Mouse (Mus musculus) thymus, postnatal 14 days (tissue): ENCODE data around the gene Narfl.

Experiments
- DNase-seq: peaks from one replicate; pipeline ENCODE4 v3.0.0; 2021

The Narfl gene

GRCm38 (mm10) chr17:25765886-25766285 is 7.7 kb upstream of the Narfl start:
- DNase-seq, result no peak

- no peak for DNase-seq
Measured at GRCm38 (mm10) chr17:25769331-25769730, 4.2 kb upstream of the Narfl start.

DNA sequence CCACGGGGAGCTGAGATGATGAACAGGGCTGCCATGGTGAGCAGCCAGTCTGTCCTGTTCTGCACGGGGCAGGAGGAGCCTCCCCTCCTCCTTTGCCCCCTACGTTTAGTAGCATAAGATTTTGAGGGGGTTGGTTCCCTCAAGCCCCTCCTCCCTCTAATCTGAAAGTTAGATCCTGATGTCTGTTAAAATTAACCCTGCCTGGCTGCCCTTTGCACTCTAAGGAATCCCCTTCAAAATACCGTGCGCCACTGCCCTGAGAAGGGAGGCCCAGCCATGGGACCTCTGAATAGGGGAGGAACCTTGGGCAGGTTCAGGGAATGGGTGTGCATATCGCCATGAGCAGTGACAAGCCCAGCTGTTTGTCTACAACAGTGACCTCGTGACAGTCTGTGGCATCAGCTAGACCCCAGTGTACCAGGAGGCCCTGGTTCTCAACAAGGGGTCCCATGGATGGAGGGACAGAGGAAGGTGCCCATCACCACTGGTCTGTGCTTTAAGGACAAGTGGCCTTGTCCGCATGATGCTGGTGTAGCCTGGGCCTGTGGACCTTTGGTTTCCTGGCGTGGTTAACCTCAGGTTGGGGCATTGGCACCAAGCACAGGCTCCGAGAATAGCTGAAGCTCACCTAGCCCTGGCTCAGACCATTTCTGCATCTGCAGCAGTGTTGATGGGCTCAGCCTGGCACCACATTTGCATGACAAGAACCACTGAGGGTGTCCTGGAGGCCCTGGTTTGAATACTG is 1.9 kb downstream of the Narfl start:
- no peak for DNase-seq

- DNase-seq, result no peak
Measured at GRCm38 (mm10) chr17:25777948-25778347, 4.4 kb downstream of the Narfl start.

DNA sequence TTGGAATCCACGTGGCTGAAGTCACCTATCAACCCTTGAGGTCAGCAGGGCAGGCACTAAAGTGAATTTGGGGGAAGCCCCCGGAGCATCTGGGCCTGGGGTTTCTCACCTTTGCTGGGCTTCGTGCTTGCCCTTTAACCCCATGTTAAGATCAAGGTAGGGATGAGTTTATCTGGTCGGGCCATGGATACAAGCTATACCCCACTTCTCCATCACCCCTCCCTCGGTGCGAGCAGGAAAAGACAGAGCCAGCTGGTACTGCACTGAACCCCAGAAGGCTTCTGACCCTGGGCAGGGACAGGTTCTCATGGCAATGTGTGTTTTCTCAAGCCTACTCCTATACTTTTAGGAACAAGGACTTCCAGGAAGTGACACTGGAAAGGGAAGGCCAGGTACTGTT is 7.8 kb downstream of the Narfl start:
- no peak for DNase-seq

DNA sequence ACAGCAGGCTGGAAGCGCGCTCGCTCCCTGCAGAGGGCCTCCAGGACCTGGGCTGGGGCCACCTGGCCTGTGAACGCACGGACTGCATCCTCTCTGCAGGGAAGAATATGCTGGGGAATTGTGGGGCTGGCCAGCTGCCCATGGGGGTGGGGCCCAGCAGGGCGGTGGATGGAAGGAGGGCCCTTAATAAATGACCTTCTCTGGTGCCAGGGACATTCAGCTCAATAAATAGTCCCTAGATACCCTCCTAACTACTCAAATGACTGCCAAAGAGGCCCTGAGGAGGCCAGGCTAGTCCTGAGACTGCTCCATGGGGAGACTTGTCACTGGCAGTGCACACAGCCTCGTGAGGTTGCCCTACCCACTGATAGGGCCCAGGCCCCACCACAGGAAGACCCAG is 9.5 kb downstream of the Narfl start:
- DNase-seq, result no peak

DNA sequence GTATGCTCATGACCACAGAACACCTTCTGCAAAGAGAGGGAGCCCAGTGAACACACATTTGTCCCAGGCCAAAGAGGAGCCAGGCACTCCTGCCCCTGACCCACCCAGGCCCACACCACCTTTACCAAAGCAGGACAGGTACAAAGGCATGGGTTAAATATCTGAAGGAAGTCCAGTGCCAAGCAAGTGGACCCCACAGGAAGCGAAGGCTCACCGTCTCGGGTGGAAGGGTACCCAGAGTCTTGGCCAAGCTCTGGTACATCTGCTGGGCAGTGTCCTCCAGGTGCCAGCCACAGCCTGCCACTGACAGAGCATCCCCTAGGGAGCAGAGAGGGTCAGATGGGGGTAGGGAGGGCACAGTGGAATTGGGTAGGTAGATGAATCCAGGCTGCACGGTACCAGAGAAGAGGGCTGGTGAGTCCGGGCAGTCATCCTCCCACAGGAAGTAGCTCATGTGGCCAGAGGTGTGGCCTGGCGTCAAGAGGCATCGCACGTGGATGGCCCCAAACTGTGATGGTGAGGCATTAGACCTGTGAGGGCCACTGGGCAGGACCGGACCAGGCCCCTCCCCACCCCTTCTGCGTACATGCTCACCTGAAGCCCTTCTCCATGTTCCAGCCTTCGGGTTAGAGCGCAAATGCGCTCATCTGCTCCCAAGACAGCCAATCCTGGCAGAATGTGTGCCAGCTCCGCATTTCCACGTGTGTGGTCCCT is 10.4 kb downstream of the Narfl start:
- no peak for DNase-seq

GRCm38 (mm10) chr17:25785281-25785745 is 11.7 kb downstream of the Narfl start, which contains the start of gene Haghl:
Gene Haghl (minus strand): TSS chr17:25785673.
- peak; percentile 95 for DNase-seq

DNA sequence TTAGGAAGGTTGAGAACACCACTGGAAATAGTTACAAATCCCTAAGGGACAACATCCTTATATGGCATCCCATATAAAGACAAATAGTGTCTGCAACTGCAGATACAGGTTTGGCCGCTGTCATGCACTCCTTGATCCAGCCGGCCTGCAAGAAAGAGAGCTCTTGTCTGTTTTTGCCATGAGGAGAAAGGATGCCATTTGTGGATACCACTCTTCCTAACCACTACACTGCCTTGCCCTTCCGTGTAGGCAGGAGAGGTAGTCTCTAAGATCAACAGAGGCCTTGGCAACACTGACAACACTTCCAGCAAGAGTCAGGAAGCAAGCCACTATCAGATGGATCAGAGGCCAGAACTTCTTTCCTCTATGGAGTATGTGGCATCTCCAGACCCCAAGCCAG is 12.7 kb downstream of the Narfl start, which contains the start of gene Ccdc78:
Ccdc78 (plus strand) TSS at position 301 of the 400 bp plus-strand sequence.
- no peak for DNase-seq

DNA sequence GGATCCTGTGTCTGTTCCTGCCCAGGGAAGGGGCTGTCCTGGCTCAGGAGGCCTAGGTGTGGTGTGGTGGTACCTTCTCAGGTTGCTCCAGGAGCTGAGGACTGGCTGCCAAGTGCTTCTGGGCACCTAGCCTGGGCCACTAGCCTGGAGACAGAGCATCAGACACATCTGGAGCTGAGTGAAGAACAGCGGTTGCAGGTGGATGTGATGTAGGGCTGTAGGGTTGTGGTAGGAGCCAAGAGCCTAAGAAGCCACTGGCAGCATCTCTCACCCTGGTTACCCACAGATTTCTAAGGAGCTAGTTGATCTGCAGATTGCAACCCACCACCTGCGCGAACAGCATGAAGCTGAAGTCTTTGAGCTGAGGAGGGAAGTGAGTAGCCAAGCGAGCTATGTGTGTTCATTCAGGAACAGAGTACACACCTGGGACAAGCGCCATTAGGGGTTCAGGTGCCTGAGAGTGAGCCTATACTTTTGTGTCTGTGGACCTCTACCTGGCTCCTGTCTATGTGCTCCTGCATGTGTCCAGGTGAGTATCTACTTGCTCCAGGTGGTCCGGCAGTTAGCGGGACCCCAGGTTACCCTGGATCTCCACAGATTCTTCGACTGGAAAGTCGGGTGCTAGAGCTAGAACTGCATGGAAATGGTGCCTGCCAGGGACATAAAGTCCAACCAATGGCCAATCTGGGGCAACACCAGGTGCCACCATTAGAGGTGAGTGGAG is 13.4 kb downstream of the Narfl start:
- no peak for DNase-seq

DNA sequence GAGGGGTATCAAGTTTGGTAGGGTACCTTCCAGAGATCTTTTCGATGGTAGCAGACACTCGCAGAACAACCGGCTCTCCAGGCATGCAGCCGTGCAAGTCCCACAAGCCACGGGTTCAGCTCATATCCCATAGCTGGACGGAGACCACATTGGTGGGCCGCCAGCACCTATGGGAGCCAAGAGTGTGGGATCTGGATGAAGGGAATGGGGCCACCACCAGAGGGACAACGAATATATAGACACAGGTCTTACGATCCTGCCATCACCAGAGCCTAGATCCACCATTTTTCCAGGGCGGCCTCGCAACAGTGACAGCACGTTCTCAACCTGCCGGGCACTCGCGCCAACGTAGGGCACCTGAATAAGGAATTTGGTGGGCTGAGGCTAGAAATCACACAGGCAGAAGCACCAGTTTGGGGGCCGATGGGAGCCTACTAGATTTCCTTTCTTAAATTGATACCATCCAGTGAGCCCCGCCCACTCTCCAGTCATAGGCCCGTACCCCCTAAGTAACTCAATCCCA is 17.8 kb downstream of the Narfl start:
- DNase-seq, result no peak

DNA sequence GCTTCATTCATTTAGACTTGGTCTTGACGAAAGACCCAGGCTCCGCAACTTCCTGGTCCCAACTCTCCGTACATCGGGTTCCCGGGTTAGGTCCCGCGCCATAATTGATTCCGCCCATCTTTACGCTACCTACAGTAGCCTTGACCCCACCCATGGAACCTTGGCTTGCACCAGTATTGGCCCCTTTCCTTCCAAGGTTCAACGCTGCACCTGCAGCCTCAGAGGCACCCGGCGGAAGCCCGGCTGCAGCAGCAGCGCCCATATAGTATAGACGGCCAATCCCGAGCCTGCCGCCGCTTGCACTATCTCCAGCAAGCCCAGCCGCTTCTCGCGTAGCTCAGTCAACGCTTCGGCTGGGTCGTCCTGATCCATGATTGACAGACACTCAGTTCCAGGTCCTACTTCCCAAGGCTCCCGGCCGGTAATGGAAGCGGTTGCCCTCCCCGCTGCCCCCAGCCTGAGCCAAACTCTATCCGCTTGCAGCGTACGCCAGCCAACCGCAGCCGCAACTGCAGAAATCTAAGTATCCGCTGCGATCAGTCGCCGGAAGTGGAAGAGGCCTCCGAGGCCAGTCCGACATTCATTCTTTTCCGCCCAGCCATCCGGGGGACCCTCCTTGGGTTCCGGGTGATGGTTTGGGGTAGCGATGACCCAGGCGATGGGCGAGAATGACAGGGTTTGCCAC is 18.4 kb downstream of the Narfl start:
- peak; percentile 87 for DNase-seq

DNA sequence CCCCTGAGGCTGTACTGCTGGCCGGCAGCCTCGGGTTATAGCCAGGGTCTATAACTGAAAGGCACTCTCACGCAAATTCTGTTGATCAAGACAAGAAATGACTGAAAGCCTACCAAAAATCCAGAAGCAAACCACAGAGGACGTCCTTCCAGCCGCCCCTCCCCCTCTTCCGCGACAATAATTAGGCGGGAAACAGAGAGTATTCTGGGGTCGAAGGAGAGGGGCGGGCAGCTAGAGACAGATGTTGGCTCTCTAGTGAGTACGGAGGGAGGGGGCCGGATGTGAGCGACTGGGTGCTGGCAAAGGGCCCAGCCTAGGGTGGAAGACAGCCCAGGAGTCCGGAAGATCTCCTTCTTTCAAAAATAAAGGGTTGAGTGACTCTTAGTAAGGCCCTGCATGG is 19.0 kb downstream of the Narfl start, which contains the start of gene Fam173a:
Fam173a (minus strand) TSS at position 287 of the 400 bp plus-strand sequence.
- DNase-seq, result peak; percentile 90

GRCm38 (mm10) chr17:25794197-25794596 is 20.6 kb downstream of the Narfl start:
- no peak for DNase-seq

- DNase-seq, result no peak
Measured at GRCm38 (mm10) chr17:25794998-25795397, 21.4 kb downstream of the Narfl start.

DNA sequence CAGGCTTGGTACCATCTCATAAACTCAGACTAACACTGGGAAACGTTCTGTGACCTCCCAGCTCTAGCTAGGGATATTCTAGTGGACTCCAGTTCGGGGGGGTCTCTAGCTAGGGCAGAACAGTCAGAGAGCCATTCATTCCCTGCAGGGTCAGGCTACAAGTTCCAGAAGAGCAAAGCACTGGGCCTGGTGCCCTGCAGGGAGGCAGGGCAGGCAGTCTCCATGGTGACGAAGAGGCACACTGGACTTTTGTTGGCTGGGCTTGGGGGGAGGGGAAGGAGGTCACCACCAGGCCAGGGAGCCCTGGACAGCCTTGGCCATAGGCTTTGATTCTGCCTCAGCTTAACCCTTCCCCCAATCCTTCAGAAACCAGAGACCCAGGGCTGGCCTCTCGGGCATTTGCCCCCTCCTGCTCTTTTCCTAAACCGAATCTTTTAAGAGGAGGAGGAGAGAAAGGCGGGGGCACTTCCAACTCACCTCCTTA is 22.1 kb downstream of the Narfl start, which contains the start of gene AC134908.4:
AC134908.4 (minus strand) TSS at position 51 of the 484 bp plus-strand sequence.
- no peak for DNase-seq

- peak; percentile 40 for DNase-seq
Measured at GRCm38 (mm10) chr17:25796211-25796771, 22.7 kb downstream of the Narfl start.

GRCm38 (mm10) chr17:25796951-25797369 is 23.4 kb downstream of the Narfl start, which contains the start of gene Metrn:
Gene Metrn (minus strand): TSS chr17:25797136.
- DNase-seq, result peak; percentile 95

- DNase-seq, result peak; percentile 80
Measured at GRCm38 (mm10) chr17:25801029-25801428, 27.5 kb downstream of the Narfl start.

DNA sequence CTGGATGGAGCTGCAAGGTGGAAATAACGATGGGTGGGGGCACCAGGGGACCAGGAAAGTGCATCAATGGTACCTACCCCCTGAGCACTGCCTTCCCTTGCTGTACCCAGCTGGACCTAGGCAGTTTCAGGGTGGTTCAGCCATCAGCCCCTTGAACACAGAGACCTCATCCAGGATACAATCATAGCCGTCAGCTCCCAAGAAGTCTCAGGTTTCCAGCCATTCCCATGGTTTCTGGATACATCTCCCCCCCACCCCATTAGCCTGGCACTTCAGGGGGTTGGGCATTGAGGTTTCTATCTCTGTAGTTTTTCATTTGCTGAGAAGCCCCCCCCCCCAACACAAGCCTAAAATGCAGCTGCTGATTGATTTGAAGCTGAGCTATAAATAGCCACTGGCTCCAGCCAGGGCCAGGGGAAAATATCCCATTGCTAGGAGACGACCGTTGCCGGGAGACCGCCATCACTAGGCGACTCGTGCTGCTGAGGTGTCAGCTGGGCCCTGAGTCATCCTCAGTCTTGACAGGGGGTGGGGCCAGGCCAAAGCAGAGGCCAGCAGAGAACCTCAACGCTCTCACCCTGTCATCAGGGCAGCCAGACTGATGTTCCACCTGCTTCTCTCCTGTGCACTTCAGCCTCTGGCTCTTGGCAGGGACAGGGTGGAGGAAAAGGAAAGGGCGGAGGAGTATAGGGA is 29.4 kb downstream of the Narfl start:
- no peak for DNase-seq

GRCm38 (mm10) chr17:25806507-25806906 is 32.9 kb downstream of the Narfl start:
- no peak for DNase-seq
